Mouse (Mus musculus) right cerebral cortex, postnatal 10 days (tissue): ENCODE results near the gene Nphs1.
A peak's percentile ranks its signal among the peaks of the same experiment; 100 is the strongest.
"Not testable (repeated sequence)": the region's sequence is repeated elsewhere in the genome, so short reads cannot be mapped to it uniquely, and the experiment has no call there.

ENCODE experiments used
- DNase-seq, 2 experiments: peaks; one replicate each; pipeline ENCODE4 v3.0.0; 2021; ENCODE audit warnings: low spot score in 2 of 2

Nphs1 gene

DNA sequence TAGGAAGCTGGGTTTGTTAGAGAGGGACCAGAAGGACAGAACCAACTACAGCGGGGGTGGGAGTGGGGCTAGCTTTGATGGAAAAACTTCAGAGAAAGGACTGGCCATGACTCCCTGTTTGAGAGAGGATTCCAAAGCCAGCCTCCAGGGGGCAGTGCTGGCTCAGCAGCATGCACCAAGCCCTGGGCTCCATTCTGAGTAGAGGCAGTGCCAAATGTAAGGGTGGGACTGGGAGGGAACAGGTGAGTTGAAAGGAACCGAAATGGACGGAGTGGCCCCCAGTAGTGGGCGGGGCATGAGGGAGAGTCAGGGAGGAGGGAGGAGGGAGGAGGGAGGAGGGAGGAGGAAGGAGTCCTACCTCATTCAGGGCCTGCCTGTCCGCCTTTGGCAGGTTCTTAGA is 17.4 kb upstream of the Nphs1 start:
- peak; percentile 65 to 73 for DNase-seq

GRCm38 (mm10) chr7:30443696-30444095 is 14.4 kb upstream of the Nphs1 start:
- DNase-seq: no peak

- peak; percentile 89 to 93 for DNase-seq
These were observed 13.8 kb upstream of the Nphs1 start for GRCm38 (mm10) chr7:30444154-30444970.

GRCm38 (mm10) chr7:30444971-30445751 is 13.0 kb upstream of the Nphs1 start, which contains the start of gene Aplp1:
Gene Aplp1 (minus strand): TSS chr7:30445535.
- DNase-seq: peak; percentile 84 to 86

DNA sequence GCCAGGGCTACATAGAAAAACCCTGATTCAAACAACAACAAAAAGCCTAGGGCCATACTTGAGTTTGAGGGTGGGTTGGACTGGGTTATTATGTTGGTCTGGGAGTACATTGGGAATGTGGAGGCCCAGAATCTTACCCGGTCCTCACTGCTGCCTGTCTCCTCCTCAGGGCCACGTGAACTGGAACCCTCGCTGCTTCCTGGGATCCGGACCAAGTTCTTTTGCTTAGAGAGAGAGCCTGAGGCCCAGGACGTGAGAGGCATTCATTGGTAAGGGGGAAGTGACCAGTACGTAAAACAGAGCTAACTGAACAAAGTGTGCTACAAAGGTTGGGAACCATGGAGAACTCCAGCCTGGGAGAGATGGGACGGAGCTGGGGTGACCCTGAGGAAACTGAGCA is 7.9 kb upstream of the Nphs1 start:
- DNase-seq: peak; percentile 59 to 63

DNA sequence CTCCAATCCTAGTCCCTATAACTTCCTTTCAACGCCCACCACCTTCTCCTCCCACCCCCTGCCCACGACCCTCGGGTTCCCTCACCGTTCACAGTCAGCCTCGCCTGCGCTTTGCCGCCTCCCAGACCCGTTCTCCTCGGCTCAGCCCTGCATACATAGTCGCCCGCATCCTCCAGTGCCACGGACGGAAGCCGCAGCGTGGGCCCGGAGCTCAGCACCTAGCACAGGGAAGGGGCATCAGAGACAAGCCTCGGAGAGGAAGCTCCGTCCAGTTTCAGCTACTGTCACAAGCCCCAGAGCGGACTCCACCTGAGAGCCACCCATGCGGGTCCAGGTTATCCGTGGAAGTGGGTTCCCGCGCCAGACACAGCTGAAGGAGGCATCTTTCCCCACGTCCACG is 4.8 kb upstream of the Nphs1 start:
- no peak for DNase-seq

DNA sequence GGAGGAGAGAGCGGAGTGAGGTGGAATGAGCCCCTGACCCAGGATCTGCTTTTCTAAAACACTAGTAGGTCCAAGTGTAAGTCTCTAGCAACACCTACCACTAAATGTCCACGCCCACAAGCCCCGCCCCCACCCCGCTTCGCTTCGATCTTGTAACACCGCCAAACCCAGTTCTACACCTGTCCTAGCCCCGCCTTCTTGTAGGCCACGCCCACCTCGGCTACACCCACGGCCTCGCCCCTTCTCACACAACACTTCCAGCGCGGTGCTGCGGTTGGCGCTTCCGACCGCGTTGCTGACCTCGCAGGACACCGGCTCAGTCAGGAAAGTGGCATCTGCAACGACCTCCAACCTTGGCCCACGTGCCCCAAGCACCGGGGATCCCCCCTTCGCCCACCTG is 4.3 kb upstream of the Nphs1 start:
- DNase-seq: no peak

GRCm38 (mm10) chr7:30454259-30454658 is 3.9 kb upstream of the Nphs1 start:
- DNase-seq: no peak

- no peak for DNase-seq
These were observed 1.6 kb upstream of the Nphs1 start for GRCm38 (mm10) chr7:30456487-30456886.

DNA sequence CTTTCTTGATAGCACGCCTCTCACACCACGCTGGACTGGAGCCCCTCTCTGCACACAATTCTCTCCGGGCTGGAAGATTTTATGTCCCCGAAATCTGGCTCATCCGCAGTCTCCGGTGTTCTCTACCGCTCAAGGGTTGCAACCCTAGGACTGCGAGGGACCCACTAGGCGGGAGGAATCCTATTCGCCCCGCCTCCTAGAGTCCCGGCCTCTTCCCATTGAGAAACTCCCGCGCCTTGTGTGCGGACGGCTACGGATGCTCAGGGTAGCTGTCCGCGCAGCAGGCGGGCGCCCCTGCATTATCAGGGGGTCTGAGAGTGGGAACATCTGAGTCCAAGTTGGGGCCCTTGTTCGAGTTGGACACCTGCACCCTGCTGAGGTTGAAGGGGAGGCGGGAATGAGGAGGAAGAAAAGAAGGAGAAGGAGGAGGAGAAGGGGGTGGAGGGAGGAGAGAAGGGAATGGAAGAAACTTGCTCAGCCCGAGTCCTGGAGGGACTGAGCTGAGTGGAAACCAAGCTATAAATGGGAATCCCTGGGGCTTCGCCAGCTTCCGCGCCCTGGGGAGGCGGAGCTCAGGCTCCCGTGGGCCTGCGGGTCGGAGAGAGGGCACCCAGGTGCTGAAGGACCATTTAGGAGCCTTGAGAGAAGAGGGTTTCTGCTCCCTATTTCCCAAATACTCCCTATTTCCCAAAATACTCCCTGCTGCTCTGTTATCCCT is 1.0 kb upstream of the Nphs1 start:
- no peak for DNase-seq

DNA sequence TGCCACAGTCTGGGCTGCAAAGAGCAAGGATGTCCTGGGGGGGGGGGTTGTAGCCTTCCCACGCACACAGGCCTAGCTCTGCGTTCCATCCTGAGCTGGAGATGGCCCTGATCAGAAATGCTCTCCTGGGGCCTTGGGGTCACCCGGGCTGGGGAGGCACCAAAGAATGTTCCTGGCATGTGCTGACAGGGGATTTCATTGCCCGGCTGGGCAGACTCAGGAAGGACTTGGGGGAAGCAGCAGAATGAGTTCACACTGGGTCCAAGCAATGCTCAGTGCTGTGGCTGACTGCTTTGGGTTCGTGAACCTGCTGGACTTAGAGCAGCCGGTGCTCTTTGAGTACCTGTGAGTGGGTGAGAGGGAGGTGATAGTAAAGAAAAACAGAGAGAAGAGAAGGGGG is 1.4 kb downstream of the Nphs1 start:
- no peak for DNase-seq

GRCm38 (mm10) chr7:30463568-30463967 is 5.5 kb downstream of the Nphs1 start:
- DNase-seq: no peak

GRCm38 (mm10) chr7:30463996-30464395 is 5.9 kb downstream of the Nphs1 start:
- no peak for DNase-seq

DNA sequence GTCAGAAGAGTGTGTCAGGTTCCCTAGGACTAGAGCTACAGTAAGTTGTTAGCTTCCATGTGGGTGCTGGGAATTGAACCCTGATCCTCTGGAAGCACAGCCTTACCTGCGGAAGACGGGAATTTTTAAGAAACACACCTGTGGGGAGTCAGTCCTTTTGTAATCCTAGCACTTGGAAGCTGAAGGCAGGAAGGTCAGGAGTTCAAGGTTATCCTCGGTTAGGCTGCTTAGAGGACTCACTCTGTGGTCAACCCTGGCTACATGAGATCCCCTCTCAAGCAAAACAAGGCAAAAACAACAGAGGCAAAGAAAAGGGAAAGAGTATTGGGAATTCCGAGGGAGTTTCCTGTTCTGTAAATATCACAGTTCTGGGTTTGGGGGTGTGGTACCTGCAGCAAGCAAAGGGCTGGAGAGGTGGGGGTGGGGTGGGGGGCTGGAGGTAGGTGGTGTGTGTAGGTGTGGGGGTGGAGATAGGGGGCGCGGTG is 6.7 kb downstream of the Nphs1 start:
- DNase-seq: no peak

DNA sequence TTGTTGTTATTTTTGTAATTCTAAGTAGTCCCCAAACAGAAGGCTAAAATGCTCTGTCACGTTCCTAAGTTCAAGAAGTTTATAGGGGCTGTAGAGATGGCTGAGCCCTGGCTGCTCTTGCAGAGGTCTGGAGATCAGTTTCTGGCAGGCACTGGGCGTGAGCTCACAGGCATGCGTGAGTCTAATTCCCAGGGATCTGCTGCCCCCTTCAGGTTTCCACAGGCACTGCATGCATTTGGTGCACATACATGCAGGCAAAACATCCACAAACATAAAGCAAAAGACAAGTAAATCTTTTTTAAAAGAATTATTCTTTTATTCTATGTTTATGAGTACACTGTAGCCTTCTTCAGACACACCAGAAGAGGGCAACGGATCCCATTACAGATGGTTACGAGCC is 14.3 kb downstream of the Nphs1 start:
- DNase-seq: peak in 1 of 2 experiments; percentile 66

DNA sequence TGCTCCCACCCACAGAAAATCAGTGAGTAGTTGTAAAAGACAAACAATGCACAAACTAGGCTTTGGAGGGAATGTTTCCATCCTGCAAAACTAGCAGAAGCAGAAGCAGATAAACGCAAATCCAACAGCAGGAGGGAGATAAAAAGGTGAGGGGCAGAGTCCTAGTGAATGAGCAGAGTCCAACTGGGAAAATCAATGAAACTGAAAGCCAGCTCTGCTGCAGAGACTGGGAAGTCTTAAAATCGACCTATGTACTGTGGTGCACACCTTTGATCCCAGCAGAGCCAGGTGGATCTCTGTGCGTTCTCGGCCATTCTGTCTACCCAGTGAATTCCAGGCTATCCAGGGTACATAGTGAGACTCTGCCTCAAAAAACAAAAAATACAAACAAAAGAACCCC is 16.9 kb downstream of the Nphs1 start:
- DNase-seq: no peak

DNA sequence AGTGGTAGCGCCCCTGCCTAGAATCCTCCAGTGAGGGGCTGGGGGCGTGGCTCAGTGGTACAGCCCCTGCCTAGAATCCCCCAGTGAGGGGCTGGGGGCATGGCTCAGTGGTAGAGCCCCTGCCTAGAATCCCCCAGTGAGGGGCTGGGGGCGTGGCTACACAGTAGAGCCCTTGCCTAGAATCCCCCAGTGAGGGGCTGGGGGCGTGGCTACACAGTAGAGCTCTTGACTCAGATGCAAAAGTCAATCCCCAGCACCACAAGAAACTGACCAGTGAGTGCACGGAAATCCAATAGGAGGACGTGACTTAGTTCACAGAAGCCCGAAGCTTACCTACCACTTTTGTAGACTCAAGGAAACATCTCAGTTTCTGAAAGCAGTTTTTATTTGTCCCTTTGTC is 18.0 kb downstream of the Nphs1 start:
- not testable (repeated sequence) for DNase-seq

GRCm38 (mm10) chr7:30477415-30478381 is 19.6 kb downstream of the Nphs1 start:
- DNase-seq: peak; percentile 73 to 78

DNA sequence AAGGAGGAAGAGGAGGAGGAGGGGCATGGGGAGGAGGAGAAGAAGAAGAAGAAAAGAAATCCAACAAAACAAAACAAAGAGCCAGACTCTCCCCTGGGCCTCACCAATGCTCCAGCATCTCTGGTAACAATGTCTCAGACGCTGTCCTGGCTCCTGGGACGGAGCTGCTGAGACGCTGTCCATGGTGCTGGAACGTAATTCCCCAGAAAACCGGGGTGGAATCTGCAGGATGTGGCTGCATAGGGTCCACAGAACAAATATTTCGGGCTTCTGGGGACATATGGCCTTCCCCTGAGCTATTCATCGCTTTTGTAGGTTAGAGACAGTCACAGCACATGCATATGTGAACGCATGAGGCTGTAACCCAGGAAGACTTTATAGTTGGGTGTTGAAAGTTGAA is 26.1 kb downstream of the Nphs1 start:
- no peak for DNase-seq

- peak; percentile 45 to 68 for DNase-seq
These were observed 32.3 kb downstream of the Nphs1 start for GRCm38 (mm10) chr7:30490251-30490956.
